Mouse (Mus musculus) embryonic fibroblast, embryonic 13.5 days (primary cell): ENCODE data around the gene Stxbp1.

Source experiments
- CTCF ChIP-seq: IDR thresholded peaks from 2 replicates; pipeline ENCODE4 v1.5.1; 2011; ENCODE audit warnings: mild to moderate bottlenecking, control low read depth, low read length, moderate library complexity, borderline replicate concordance; ENCODE audit not compliant: insufficient read depth
- POLR2A ChIP-seq: IDR thresholded peaks from 2 replicates; pipeline ENCODE4 v1.6.1; 2011; ENCODE audit warnings: low read depth, mild to moderate bottlenecking, control low read depth, low read length, moderate library complexity

DNA sequence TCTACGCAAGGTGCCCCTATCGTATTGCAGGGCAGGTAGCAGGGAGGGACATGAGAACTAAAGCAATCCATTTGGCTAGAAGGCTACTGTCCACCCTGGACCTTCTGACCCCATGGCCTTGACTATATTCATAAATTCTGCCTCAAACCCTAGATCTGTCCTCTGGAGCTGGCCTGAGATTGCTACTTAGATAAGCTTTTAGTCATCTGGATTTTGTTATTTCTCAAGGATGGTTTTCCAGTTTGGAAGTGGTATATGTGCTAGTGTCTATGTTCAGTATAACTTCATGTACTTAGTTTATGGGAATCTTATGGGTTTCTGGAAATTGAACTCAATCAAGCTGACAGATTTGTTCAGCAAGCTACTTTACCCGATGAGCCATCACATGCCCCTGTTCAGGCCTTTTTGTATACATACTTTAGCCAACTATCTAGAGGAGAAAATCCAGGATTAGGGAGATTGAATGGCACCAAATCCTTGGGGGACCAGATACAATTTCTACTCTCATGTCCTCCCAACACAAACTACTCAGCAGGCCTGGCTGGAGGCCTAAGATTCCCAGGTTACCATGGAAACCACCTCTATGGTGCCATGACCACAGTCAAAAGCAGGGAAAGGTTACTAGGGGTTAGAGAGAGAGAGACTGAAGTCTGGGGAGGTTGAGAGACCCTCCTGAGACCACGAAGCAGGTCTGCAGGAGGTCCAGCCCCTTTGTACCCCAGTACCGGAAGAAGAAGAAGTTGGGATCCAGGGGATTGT, 77.5 kb downstream of the Stxbp1 start:
- TF ChIP-seq CTCF, result no peak
- no peak for TF ChIP-seq POLR2A
